Mouse (Mus musculus): ENCODE measurements around the gene Gsg1.
A peak's percentile ranks its signal among the peaks of the same experiment; 100 is the strongest.

Gene Gsg1

DNA sequence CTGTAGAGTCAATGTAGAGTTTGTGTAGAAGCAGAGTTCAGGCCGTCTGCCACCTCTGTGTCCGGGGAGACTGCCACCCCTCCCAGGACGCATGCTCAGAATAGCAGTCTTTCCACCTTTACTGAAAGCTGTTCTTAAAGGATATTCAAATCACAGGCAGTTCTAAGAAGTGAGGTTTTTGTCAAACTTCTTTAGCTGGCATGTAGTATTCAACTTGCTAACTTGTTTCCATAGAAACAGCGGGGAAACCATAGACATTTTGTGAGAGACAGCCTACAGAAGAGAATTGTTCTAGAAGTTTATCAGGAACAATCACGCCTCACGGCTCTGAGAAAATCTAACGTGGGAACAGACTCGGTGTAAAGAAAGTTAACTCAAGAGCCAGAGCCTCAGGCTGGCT, 47.2 kb downstream of the Gsg1 start:
- DNase-seq (ENCODE audit: low spot score) = no peak

DNA sequence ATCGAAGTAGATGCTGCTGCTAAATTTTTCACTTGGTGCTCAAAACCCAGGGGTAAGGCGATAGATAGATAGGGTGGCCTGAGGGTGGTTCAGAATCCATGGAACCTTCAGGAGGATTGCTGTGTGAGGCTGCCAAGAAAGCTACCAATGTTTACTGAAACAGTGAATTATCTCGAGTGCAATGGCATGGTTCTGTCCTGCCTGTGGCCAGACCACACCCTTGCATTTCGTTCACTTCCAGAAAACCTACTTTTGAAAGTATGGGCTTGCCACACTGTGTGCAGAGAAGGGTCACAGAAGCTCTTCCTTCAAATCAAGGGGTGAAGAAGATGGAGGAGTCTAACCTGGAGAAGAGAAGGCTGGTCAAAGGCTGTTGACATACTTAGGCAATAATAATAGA, 48.3 kb downstream of the Gsg1 start:
- no peak for DNase-seq (ENCODE audit: low spot score)

DNA sequence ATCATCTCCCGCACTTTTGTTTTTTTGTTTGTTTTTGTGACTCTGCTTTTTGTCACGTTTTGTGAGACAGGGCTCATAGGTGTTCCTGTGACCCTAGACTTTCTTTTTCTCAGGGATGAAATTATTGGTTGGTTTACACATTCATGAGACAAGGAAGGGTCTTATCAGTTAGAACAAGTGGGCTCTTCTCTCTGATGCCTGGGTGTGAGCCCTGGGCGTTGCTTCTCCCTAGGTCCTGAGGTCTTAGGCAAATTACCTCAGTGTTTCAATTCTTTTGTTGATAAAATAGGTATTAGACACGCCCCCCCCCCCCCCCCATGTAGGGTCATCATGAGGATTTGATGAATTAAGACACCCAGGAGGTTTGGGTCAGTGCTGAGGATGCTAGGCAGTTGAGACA, 49.3 kb downstream of the Gsg1 start:
- no peak for DNase-seq (ENCODE audit: low spot score)

DNA sequence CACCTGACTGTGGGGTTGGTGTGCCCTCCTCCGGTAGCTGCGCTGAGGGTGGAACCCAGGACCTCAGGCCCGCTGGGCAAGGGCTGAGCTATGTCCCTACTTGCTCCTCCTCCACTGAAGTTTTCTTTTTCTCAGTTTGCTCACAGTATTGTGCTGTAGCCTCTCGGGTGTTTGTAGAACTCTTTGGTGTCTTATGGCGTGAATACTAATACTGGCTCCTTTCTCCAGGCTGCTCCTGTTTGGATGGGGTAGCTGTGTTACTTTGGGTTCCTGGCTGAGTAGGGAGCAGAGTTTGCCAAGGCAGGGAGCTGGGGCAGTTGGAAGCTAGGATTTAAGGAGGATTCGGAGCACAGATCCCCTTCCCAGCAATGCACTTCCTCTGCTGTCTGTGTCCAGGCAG, 50.4 kb downstream of the Gsg1 start:
- no peak for DNase-seq (ENCODE audit: low spot score)

DNA sequence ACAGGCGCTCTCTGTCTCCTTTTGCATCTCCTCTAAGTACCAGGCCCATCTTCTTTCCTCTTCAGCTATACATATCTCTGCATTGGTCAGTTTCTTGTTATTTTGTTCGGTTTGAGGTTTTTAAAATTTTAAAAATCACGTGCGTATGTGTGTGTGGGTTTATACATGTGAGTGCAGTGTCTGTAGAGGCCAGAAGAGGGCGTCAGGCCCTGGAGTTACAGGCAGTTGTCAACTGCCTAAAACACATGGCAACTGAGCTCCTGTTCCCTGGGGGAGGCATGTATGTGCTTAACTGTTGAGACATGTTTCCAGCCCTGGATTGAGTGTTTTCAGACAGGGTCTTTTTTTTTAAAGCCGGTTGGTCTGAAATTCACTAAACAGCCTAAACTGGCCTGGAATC, 51.5 kb downstream of the Gsg1 start:
- no peak for DNase-seq (ENCODE audit: low spot score)

DNA sequence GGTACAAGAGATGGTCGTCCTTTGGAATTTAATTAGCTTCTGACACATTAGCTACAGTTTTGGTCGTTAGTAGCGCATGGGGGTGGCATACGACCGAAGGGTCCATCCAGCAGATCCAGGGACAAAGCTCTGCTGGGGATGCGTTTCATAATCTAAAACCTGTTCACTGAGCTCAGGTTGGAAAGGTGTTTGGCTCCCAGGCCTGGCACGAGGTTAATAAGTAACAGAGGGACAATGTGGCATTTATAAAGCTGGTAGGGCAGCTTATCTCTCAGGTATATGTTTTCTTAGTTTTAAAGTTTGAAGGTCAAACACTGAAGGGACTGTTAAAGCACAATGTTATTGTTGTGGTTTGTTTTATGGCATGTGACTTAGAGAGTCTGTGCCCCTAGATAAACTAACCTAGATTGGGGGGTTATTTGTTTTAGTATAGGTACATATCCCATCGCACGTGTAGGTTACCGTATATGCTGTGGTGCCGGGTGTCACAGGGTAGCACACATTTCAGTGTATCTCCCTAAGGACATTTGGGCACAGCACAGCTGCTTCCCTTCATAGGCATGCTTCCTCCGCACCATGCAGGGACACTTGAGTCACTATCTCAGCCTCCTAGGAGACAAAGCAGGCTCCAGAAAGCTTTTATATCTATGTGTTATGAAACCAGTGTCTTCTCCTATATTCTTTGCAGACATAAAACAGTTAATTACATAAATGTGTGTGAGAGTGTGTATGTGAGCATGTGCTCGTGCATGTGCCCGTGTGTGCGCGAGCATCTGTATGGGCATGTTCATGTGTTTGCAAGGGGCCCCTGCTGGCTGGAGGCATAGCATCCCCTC, 53.8 kb downstream of the Gsg1 start:
- no peak for DNase-seq (ENCODE audit: low spot score)

DNA sequence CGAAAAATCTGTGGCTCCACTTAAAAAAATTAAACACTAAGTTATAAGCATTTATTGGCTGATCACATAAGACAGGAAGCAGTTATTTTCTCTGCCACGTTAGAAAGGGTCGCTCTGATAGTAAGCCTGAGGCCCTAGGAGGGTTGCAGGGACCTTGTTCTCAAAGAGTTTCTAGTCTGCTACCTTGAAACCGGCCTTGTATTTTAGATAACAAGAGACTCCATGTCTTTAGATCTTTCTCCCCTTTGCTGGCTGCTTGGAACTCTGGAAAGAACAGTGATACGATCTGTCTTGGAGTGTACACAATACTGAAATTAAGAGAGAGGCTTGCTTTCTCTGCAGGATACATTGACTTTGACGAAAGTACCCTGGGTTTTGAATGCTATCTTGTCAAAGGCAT, 55.4 kb downstream of the Gsg1 start:
- DNase-seq (ENCODE audit: low spot score) = no peak

DNA sequence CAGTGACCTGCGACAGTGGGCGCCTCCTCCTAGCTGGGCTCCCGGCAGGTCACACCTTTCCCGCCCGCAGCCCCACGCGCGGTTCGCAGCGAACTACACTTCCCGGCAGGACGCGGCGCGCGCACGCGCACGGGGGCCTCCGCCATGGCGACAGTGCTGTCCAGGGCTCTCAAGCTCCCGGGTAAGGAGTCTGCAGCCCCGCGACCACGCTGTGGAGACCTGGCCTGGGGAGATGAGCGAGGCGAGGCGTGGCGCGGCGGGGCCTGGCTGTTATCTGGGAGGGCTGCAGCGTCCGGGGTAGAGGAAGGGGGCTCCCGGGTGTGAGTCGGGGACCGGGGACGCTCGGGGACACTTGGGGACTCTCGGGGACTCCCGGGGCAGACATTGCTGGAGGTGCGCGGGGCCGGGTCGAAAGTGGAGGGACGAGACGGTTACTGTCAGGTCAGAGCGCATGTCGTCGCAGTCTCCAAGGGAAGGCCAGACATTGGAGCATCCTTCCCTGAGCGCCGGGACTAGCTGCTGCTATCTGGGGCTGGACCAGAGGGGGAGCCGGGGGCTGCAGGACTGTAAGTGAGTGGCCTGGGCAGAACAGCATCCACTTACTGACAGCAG, 56.1 kb downstream of the Gsg1 start, which contains the start of the genes Fam234b and Hebp1:
Gene Fam234b, plus strand, starts transcription at position 57 of the 612 bp plus-strand sequence.
Gene Hebp1, minus strand, starts transcription at position 102 of the 612 bp plus-strand sequence.
- DNase-seq (ENCODE audit: low spot score) = peak; percentile 72

DNA sequence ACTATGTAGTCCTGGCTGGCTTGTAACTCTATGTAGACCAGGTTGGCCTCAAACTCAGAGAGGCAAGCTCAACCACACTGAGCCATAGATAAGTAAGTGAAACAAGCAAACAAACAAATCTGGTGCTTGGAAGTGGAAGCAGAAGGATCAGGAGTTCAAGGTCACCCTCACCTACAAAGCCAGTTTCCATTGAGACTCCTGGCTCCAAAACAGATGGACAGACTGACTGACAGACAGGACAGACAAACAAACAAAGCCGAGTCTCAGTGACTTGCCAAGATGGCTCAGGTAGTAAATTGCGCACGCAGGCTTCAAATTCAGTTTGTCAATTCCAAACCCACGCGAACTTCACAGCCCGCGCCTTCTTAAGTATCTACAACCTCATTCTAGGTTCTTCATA, 56.7 kb downstream of the Gsg1 start:
- DNase-seq (ENCODE audit: low spot score) = no peak

DNA sequence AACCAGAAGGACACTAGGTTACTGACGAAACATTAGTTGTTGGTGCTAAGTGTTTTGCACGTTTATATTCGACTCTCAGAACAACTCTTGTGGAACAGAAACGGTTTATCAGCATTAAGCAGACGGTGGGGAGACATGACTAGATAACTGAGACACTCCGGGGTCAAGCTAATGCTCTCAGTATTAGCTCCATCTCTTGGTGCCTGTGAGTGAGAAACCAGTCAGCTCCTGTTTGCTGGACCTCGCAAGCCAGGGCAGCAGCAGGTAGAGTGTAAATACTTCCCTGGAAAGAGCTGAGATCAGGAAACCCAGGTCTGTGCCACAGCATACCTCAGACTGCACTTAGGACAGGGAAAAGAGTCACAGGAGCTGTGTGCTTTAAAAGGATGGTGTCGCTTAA, 57.4 kb downstream of the Gsg1 start:
- DNase-seq (ENCODE audit: low spot score) = no peak

DNA sequence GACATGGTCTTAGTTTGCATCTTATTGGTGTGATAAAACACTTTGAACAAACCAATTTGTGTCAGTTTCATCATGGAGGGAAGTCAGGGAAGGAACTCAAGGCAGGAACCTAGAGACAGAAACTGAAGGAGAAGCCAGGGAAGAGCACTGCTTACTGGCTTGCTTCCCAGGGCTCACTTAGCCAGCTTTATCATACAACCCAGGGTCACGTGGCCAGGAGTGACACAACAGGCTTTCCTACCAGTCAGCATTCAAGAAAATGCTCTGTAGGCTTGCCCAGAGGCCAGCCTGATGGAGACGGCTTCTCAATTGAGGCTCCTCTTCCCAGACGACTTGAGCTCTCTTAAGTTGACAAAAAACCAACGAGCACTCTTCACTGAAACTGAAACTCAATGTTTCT, 59.2 kb downstream of the Gsg1 start:
- no peak for DNase-seq (ENCODE audit: low spot score)

DNA sequence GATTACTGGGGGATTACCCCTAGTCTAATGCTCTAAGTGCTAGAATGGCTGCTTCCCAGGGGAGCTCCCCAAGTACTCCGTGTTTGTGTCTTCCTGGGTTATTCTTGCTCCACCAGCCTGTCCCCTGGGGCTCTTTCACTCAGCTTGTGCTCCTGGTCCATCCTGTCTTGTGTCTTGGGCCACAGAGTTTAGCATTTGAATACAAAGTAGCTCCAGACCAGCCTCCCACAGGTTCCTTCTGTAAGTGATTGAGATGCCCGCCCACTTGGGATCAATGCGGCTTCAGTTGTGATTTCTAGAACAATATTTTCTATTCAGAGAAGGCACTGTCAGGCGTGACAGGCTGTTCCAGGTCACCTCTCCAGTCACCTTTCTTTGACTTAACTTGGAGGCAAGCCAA, 60.4 kb downstream of the Gsg1 start:
- no peak for DNase-seq (ENCODE audit: low spot score)

DNA sequence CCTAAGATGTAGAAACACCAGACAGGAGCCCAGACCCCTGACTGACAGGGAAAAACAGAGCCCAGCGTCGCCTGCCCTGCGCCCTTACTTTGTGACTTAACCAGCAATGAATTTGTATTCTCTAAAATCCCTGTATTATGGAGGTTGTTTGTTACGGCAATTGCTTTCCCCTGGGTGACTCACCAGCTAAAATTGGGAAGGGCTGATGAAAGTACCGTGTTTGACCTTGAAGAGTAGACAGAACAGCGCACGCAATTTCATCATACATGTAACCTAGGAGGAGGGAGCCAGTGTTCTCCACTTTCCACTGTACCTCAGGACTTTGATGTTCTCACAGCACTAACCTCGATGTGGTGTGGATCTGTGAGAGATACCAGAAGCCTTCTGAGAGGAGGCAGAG, 61.2 kb downstream of the Gsg1 start:
- DNase-seq (ENCODE audit: low spot score) = no peak

DNA sequence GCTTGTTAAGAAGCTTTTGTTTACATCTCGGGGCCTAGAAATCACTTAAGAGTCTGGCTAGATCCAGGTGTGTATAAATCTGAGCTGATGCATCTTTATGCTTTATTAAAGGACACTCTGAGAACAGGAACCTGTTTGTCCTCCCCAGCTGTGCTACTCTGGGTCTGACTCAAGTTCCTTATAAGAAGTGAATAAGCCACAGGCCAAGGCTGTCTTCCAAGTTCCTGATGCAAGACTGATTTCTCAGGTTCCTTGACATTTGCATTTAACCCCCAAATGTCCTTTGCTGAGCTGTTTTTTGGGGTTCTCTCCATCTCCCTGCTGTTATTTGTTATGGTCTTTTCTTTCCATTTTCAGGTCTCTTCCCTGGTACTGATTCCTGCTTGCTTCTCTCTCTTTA, 62.2 kb downstream of the Gsg1 start:
- DNase-seq (ENCODE audit: low spot score) = no peak

DNA sequence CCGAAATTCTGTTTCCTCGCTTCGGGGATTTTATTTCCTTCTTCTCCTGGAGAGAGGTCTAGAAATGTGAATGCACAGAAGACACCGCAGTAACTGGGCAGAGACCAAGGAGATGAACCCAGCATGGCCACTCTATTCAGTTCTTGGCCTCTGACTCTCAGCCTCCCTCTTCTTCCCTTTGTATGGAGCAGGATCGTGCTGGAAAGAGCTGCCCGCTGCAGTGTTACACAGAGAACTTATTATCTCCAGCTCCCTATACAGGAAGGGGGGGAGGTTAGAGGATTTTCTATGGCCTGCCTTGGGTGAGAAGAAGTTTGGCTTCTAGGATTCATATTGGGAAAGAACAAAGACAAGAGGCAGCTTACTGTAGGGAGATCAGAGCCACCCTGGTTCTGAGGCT, 64.0 kb downstream of the Gsg1 start:
- no peak for DNase-seq (ENCODE audit: low spot score)

DNA sequence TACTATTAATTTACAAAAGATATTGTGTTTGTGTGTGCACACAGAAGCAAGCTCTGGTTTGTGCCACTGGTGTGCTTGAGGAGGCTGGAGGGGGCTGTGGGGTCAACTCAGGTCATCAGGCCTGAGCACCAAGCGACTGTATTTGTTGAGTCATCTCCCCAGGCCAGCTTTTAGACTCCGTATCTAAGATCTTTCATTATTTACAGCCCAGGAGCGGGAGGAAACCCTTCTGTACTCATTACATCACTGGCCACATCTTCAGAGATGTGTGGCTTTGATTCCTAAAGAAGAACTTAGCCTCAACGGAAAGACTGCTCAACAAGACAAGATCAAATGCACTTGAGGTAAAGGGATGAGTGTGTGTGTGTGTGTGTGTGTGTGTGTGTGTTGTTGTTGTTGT, 65.5 kb downstream of the Gsg1 start:
- DNase-seq (ENCODE audit: low spot score) = no peak

Data from ovary, adult 18-20 months (tissue).